ENCODE assay signal across 23 mouse cellular contexts in the genomic region with DNA sequence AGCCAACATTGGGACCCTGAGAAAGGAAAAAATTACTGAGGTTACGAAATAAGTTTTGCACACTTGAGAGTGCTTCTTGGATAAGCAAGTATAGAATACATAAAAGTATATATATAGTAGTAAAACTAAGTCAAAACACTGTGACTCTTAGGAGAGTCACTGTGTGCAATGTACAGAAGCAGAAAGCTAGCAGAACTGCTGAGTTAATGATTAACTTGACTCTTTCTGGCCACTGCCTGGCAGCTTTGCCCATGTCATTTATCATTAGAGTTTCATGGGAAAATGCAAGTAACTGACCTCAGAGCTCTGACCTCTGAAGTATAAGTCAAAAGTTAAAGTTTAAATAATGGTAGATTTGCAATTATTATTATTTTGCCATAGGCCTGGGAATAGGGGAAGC. TPM values are rescaled to one million over a fixed set of nuclear protein-coding genes. Genes with fewer than 3 reads are reported as not detected.
DNase-seq lines count a peak whose midpoint lies in the region; ATAC-seq lines count a peak whose summit lies in the region.
"Had no signal": no experiment of that assay in that cellular context is flagged by ENCODE, and none has a peak within 500 bp of the region (broad histone marks: within the 10 kb centered on the region; RNA-seq: fewer than 3 reads in every experiment).

No protein-coding gene starts in this region.

- no peak overlapping the region for H3K4me3 ChIP-seq in kidney, embryonic 14.5 days (ENCODE audit: low read length)
- no peak overlapping the region for H3K4me3 ChIP-seq in intestine, embryonic 15.5 days (replicated peaks)
- H3K4me3 ChIP-seq: embryonic facial prominence, embryonic 12.5 days; forebrain, embryonic 12.5 days; gastrocnemius, adult 2 months; heart, embryonic 15.5 days; limb, embryonic 10.5 days; liver, embryonic 13.5 days; midbrain, embryonic 12.5 days had no signal

- H3K9me3 ChIP-seq in kidney, embryonic 14.5 days (ENCODE audit: control insufficient read depth, low read length), result 0 out of 2 replicates have a peak, but pooled peaks cover 3% of the 10 kb centered on the region
- no peaks in the 10 kb centered on the region for H3K9me3 ChIP-seq in intestine, embryonic 15.5 days
- H3K9me3 ChIP-seq: embryonic facial prominence, embryonic 12.5 days; forebrain, embryonic 12.5 days; heart, embryonic 15.5 days; limb, embryonic 10.5 days; midbrain, embryonic 12.5 days had no signal

- no peak overlapping the region for H3K27ac ChIP-seq in kidney, embryonic 14.5 days (ENCODE audit: low read depth, low read length)
- H3K27ac ChIP-seq in intestine, embryonic 15.5 days, result no peak overlapping the region
- H3K27ac ChIP-seq: embryonic facial prominence, embryonic 12.5 days; forebrain, embryonic 12.5 days; gastrocnemius, adult 2 months; heart, embryonic 15.5 days; limb, embryonic 10.5 days; midbrain, embryonic 12.5 days had no signal

- WGBS in kidney, embryonic 14.5 days, result 87% methylated on average over 1 of the region's 1 CpGs
- 79% methylated on average over 1 of the region's 1 CpGs for WGBS in intestine, embryonic 15.5 days

- H3K27me3 ChIP-seq in kidney, embryonic 14.5 days (ENCODE audit: control insufficient read depth, insufficient read depth, low read length), result no peaks in the 10 kb centered on the region
- H3K27me3 ChIP-seq in intestine, embryonic 15.5 days (replicated peaks), result no peaks in the 10 kb centered on the region
- H3K27me3 ChIP-seq: embryonic facial prominence, embryonic 12.5 days; forebrain, embryonic 12.5 days; heart, embryonic 15.5 days; liver, embryonic 13.5 days; midbrain, embryonic 12.5 days had no signal

- no peak overlapping the region for H3K4me2 ChIP-seq in kidney, embryonic 14.5 days (replicated peaks; ENCODE audit: low read depth, low read length)
- H3K4me2 ChIP-seq in intestine, embryonic 15.5 days (replicated peaks), result no peak overlapping the region
- H3K4me2 ChIP-seq: embryonic facial prominence, embryonic 12.5 days; forebrain, embryonic 12.5 days; heart, embryonic 15.5 days; liver, embryonic 13.5 days; midbrain, embryonic 12.5 days had no signal

- no peaks in the 10 kb centered on the region for H3K4me1 ChIP-seq in kidney, embryonic 14.5 days (ENCODE audit: control insufficient read depth, insufficient read depth, low read length)
- no peaks in the 10 kb centered on the region for H3K4me1 ChIP-seq in intestine, embryonic 15.5 days (replicated peaks)
- H3K4me1 ChIP-seq: embryonic facial prominence, embryonic 12.5 days; forebrain, embryonic 12.5 days; heart, embryonic 15.5 days; limb, embryonic 10.5 days; midbrain, embryonic 12.5 days had no signal

- ATAC-seq in kidney, embryonic 14.5 days (ENCODE audit: low FRiP score, low TSS enrichment), result no peak; the same call in 1 of the 2 replicates
- peak; percentile 83 for ATAC-seq in intestine, embryonic 15.5 days
- ATAC-seq in monocyte, adult 5-6 weeks (replicated peaks; ENCODE audit: insufficient number of reproducible peaks, low FRiP score, low TSS enrichment, poor library complexity, severe bottlenecking), result no peak
- ATAC-seq: activated CD4-positive, CD25-positive, alpha-beta regulatory T cell, adult 4 months; hindbrain, embryonic 16.5 days had no signal

- peak; percentile 61 for DNase-seq in kidney, adult 11 months
- peak; percentile 73 for DNase-seq in kidney, adult 9 months
- DNase-seq in kidney, postnatal 25 days, result peak; percentile 31 to 46
- no peak for DNase-seq in heart, adult 9 months (ENCODE audit: low spot score in 2 of 2)
- DNase-seq in thymus, postnatal 25 days, result no peak
- DNase-seq: adrenal gland, adult 8-10 months; cerebellum, adult 11-12 months; cerebellum, postnatal 14 days; gastrocnemius, adult 2 months; liver, embryonic 13.5 days; lung, postnatal 10 days; right cerebral cortex, postnatal 14 days; thymus, postnatal 14 days had no signal

- H3K36me3 ChIP-seq in kidney, embryonic 14.5 days (ENCODE audit: control insufficient read depth, insufficient read depth, low read length), result no peaks in the 10 kb centered on the region
- H3K36me3 ChIP-seq in intestine, embryonic 15.5 days, result no peaks in the 10 kb centered on the region
- H3K36me3 ChIP-seq: embryonic facial prominence, embryonic 12.5 days; forebrain, embryonic 12.5 days; heart, embryonic 15.5 days; limb, embryonic 10.5 days; midbrain, embryonic 12.5 days had no signal

- H3K9ac ChIP-seq in kidney, embryonic 14.5 days (ENCODE audit: low read depth, low read length), result no peak overlapping the region
- H3K9ac ChIP-seq in intestine, embryonic 15.5 days, result no peak overlapping the region
- H3K9ac ChIP-seq: embryonic facial prominence, embryonic 12.5 days; forebrain, embryonic 12.5 days; heart, embryonic 15.5 days; liver, embryonic 13.5 days; midbrain, embryonic 12.5 days had no signal

RNA-seq across cellular contexts. Expression of gene Zfp959, which starts 11.8 kb away (rescaled TPM):
- polyA plus RNA-seq in kidney, embryonic 14.5 days (2014; fragmentation: Nextera tagmentation; extraction: Ambion mirVana), result 17.9 and 19.4 TPM in 2 replicates
- 9.0 and 11.0 TPM in 2 replicates for polyA plus RNA-seq in intestine, embryonic 15.5 days (2015; fragmentation: Nextera tagmentation; extraction: Ambion mirVana)
- 19.0 to 38.3 TPM (median 29.2 TPM) in 3 replicates for total RNA-seq in monocyte, adult 5-6 weeks (2017)

RNA-seq across cellular contexts. Expression of gene Zfp119a, which starts 25.0 kb away (rescaled TPM):
- polyA plus RNA-seq in kidney, embryonic 14.5 days (2014; fragmentation: Nextera tagmentation; extraction: Ambion mirVana), result 8.6 and 11.9 TPM in 2 replicates
- 7.4 and 7.5 TPM in 2 replicates for polyA plus RNA-seq in intestine, embryonic 15.5 days (2015; fragmentation: Nextera tagmentation; extraction: Ambion mirVana)
- 6.6 to 9.9 TPM (median 7.0 TPM) in 3 replicates for total RNA-seq in monocyte, adult 5-6 weeks (2017)

RNA-seq across cellular contexts. Expression of gene Zfp119b, which starts 45.6 kb away (rescaled TPM):
- polyA plus RNA-seq in kidney, embryonic 14.5 days (2014; fragmentation: Nextera tagmentation; extraction: Ambion mirVana), result 6.8 and 6.9 TPM in 2 replicates
- polyA plus RNA-seq in intestine, embryonic 15.5 days (2015; fragmentation: Nextera tagmentation; extraction: Ambion mirVana), result 3.5 and 4.4 TPM in 2 replicates
- total RNA-seq in monocyte, adult 5-6 weeks (2017), result 8.4 to 18.6 TPM (median 15.6 TPM) in 3 replicates

RNA-seq across cellular contexts. Expression of gene Ebi3, which starts 48.8 kb away (rescaled TPM):
- 2.0 and 2.2 TPM in 2 replicates for polyA plus RNA-seq in kidney, embryonic 14.5 days (2014; fragmentation: Nextera tagmentation; extraction: Ambion mirVana)
- polyA plus RNA-seq in intestine, embryonic 15.5 days (2015; fragmentation: Nextera tagmentation; extraction: Ambion mirVana), result 2.8 and 3.2 TPM in 2 replicates
- 22.4 to 32.2 TPM (median 26.5 TPM) in 3 replicates for total RNA-seq in monocyte, adult 5-6 weeks (2017)

RNA-seq across cellular contexts. Expression of gene Yju2, which starts 55.2 kb away (rescaled TPM):
- 24.3 and 27.9 TPM in 2 replicates for polyA plus RNA-seq in kidney, embryonic 14.5 days (2014; fragmentation: Nextera tagmentation; extraction: Ambion mirVana)
- polyA plus RNA-seq in intestine, embryonic 15.5 days (2015; fragmentation: Nextera tagmentation; extraction: Ambion mirVana), result 21.0 and 21.4 TPM in 2 replicates
- total RNA-seq in monocyte, adult 5-6 weeks (2017), result 14.7 to 16.4 TPM (median 16.4 TPM) in 3 replicates

Comparison
In these comparisons a context has a peak if more than half of its experiments do, and no peak if none do; other contexts are left out.
1. DNase-seq: peak in kidney, adult 11 months (single experiment), kidney, adult 9 months (single experiment) and kidney, postnatal 25 days (2 of 2); none in heart, adult 9 months (0 of 2) and thymus, postnatal 25 days (single experiment).